Mouse (Mus musculus): ENCODE data around the gene C1ql1. TPM values are rescaled to one million over a fixed set of nuclear protein-coding genes. Genes with fewer than 3 reads are reported as not detected.

Gene C1ql1
- polyA plus RNA-seq, 1 experiment from 2014 or later = 3.9 TPM

DNA sequence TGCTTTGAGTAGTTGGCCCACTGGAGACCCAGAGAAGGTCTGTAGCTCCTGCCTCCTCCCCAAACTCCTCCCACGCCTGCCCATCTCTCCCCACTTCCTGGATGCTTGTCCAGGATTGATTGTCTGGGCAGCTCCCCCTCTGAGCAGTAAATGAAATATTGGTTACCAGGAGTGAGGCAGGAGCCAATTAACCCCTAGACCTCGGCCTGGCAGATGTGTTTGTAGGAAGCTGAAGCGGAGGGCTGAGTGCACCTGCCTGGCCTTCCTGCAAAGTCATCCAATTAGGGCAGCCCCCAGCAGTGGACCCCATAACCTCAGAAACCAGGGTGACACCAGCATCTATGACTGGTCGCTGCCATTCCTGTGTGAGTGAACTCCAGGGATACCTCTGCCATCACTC lies 10.2 kb downstream of the C1ql1 start:
- 34% methylated on average over 4 of the region's 4 CpGs for WGBS
- DNase-seq (ENCODE audit: low spot score) (no peak), ATAC-seq (replicated peaks; ENCODE audit: low FRiP score) (no peak)
- Histone ChIP-seq H3K4me2 (ENCODE audit: low read depth, low read length, severe bottlenecking) (no peak overlapping the region), H3K9me3 (ENCODE audit: control insufficient read depth, low read length) (no peaks in the 10 kb centered on the region), H3K4me1 (replicated peaks; ENCODE audit: control insufficient read depth, insufficient read depth, low read length) (peaks cover 4% of the 10 kb centered on the region; the same call in 1 of the 2 replicates), H3K27ac (ENCODE audit: low read depth, low read length) (no peak overlapping the region), H3K27me3 (ENCODE audit: control insufficient read depth, insufficient read depth, low read length) (no peaks in the 10 kb centered on the region; the same call in 1 of the 2 replicates), H3K9ac (ENCODE audit: low read length) (no peak overlapping the region), H3K36me3 (ENCODE audit: control insufficient read depth, insufficient read depth, low read length) (no peaks in the 10 kb centered on the region), H3K4me3 (ENCODE audit: low read depth, low read length) (no peak overlapping the region)

GRCm38 (mm10) chr11:102930672-102931071 lies 15.8 kb downstream of the C1ql1 start:
- peak; percentile 24 for DNase-seq (ENCODE audit: low spot score)
- no peak overlapping the region for H3K4me3 ChIP-seq (ENCODE audit: low read depth, low read length)

DNA sequence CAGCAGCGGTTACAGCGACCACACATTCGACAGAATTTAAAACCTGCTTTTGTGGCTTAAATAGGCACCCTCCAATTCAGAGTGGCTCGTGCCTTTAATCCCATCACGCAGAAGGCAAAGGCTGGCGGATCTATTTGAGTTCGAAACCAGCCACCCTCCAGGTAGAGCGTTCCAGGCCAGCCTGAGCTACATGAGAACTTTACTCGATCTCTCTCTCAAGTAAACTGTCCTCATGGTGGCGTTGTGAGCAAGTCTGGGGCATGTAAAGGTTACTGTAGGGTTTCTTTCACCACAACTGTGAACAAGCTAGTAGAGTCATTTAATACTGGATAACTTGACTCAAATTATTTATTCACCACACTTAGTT lies 21.2 kb downstream of the C1ql1 start:
- H3K9me3 ChIP-seq (ENCODE audit: control insufficient read depth, low read length) = no peaks in the 10 kb centered on the region
- H3K4me2 ChIP-seq (ENCODE audit: low read depth, low read length, severe bottlenecking) = peak overlapping the region; percentile 55
- no peak for DNase-seq (ENCODE audit: low spot score)
- under 1% methylated on average over 10 of the region's 10 CpGs for WGBS
- peak overlapping the region; percentile 95 for H3K27ac ChIP-seq (ENCODE audit: low read depth, low read length)
- H3K27me3 ChIP-seq (ENCODE audit: control insufficient read depth, insufficient read depth, low read length) = no peaks in the 10 kb centered on the region
- ATAC-seq (replicated peaks; ENCODE audit: low FRiP score) = peak; percentile 39
- H3K4me1 ChIP-seq (replicated peaks; ENCODE audit: control insufficient read depth, insufficient read depth, low read length) = 0 out of 2 replicates have a peak, but pooled peaks cover 4% of the 10 kb centered on the region
- peak overlapping the region; percentile 80 for H3K4me3 ChIP-seq (ENCODE audit: low read depth, low read length)
- H3K36me3 ChIP-seq (ENCODE audit: control insufficient read depth, insufficient read depth, low read length) = no peaks in the 10 kb centered on the region
- peak overlapping the region; percentile 89 for H3K9ac ChIP-seq (ENCODE audit: low read length)

More at GRCm38 (mm10) chr11:102930672-102931071, 15.8 kb downstream of the C1ql1 start:
- Histone ChIP-seq H3K9me3 (ENCODE audit: control insufficient read depth, low read length) (no peaks in the 10 kb centered on the region), H3K36me3 (ENCODE audit: control insufficient read depth, insufficient read depth, low read length) (no peaks in the 10 kb centered on the region), H3K4me1 (replicated peaks; ENCODE audit: control insufficient read depth, insufficient read depth, low read length) (no peaks in the 10 kb centered on the region), H3K27ac (ENCODE audit: low read depth, low read length) (no peak overlapping the region), H3K27me3 (ENCODE audit: control insufficient read depth, insufficient read depth, low read length) (no peaks in the 10 kb centered on the region), H3K9ac (ENCODE audit: low read length) (no peak overlapping the region), H3K4me2 (ENCODE audit: low read depth, low read length, severe bottlenecking) (no peak overlapping the region)
- no peak for ATAC-seq (replicated peaks; ENCODE audit: low FRiP score)
- WGBS = 92% methylated on average over 10 of the region's 10 CpGs

DNA sequence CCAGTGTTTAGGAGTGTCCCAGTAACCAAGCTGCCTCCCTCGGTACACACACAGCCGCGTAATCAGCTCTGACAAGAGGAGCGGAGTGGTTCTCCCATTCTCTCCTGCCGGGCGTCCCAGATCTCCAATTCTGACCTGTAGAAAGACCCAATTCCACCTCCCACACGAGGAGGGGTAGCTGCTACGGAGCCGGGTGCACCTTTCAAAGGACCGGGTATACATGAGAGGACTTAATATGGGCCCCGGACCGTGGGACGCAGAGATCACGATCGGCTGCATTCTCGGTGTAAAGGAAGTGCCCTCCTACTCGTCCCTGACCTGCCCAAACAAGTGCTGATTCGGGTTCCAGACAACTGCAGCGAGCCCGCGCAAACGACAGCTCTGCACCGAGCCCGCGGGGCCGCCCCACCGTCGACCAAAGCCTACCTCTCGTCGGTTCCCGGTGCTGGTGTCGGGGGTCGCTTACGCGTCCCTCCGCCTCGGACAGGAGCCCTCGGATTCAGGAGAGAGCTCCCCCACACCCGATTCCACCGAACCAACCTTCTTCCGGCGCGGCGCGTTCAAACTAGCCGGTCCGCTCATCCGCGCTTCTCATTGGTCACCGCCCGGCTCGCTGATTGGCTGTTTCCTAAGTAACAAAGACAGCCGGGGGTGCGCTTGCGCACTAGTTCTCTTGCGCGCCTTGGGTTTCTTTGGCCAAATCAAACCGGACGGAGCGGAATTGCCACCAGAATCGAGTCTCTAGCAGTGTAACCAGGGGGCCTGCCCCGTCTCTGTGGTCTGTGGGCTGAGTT lies 21.7 kb downstream of the C1ql1 start, which contains the start of gene Kif18b:
Kif18b (minus strand) TSS at position 568 of the 794 bp plus-strand sequence.
- Histone ChIP-seq H3K27ac (ENCODE audit: low read depth, low read length) (peak within 1 kb of the TSS; percentile 95), H3K4me3 (ENCODE audit: low read depth, low read length) (peak within 1 kb of the TSS; percentile 80), H3K9ac (ENCODE audit: low read length) (peak within 1 kb of the TSS; percentile 89), H3K4me2 (ENCODE audit: low read depth, low read length, severe bottlenecking) (peak within 1 kb of the TSS; percentile 55), H3K36me3 (ENCODE audit: control insufficient read depth, insufficient read depth, low read length) (no peaks in the 10 kb centered on the region), H3K4me1 (replicated peaks; ENCODE audit: control insufficient read depth, insufficient read depth, low read length) (0 out of 2 replicates have a peak, but pooled peaks cover 4% of the 10 kb centered on the region), H3K27me3 (ENCODE audit: control insufficient read depth, insufficient read depth, low read length) (no peaks in the 10 kb centered on the region), H3K9me3 (ENCODE audit: control insufficient read depth, low read length) (no peaks in the 10 kb centered on the region)
- DNase-seq (ENCODE audit: low spot score) (peak; percentile 98), ATAC-seq (replicated peaks; ENCODE audit: low FRiP score) (peak; percentile 92)
- under 1% methylated on average over 62 of the region's 62 CpGs for WGBS

DNA sequence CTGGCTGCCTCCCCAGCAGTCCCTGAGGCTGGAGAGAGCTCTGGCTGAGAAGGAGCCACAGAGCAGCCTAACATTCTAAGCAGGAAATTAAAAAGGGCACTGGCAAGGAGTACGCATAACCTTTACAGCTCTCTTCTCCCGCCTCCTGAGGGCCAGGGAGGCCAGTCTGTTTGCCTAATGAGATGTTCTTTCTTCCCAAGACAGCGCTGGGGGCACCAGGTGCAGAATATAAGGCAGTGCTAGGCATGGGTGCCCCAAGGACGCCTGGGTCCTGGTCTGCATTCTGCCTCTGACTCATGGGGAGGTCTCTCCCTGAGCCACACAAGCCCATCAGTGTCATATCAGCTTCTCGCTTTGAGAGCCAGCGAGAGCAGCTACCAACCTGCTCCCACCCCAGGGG lies 25.0 kb downstream of the C1ql1 start:
- H3K4me2 ChIP-seq (ENCODE audit: low read depth, low read length, severe bottlenecking) = no peak overlapping the region
- H3K9ac ChIP-seq (ENCODE audit: low read length) = peak overlapping the region; percentile 6; the same call in 1 of the 2 replicates
- H3K36me3 ChIP-seq (ENCODE audit: control insufficient read depth, insufficient read depth, low read length) = no peaks in the 10 kb centered on the region
- H3K4me1 ChIP-seq (replicated peaks; ENCODE audit: control insufficient read depth, insufficient read depth, low read length) = 0 out of 2 replicates have a peak, but pooled peaks cover 4% of the 10 kb centered on the region
- 87% methylated on average over 6 of the region's 6 CpGs for WGBS
- H3K9me3 ChIP-seq (ENCODE audit: control insufficient read depth, low read length) = no peaks in the 10 kb centered on the region
- H3K27ac ChIP-seq (ENCODE audit: low read depth, low read length) = no peak overlapping the region
- no peak overlapping the region for H3K4me3 ChIP-seq (ENCODE audit: low read depth, low read length)
- ATAC-seq (replicated peaks; ENCODE audit: low FRiP score) = no peak
- peak; percentile 38 for DNase-seq (ENCODE audit: low spot score)
- H3K27me3 ChIP-seq (ENCODE audit: control insufficient read depth, insufficient read depth, low read length) = no peaks in the 10 kb centered on the region

DNA sequence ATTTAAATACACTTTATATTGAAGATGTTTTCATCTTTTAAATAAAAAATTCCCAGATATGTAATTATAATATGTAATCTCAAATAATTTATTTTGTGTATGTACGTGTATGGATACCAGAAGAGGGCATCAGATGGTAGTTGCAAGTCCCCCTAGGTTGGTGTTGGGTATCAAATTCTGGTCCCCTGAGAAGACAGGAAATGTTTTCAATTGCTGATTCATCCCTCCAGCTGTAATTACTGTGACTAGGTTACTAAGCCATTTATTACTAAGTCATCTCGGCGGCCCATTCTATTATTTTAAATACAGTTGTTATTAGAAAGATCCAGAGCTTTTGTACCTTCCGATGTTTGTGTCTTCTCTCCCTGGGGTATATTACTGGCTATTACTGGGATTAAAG lies 28.4 kb downstream of the C1ql1 start:
- DNase-seq (ENCODE audit: low spot score) (no peak), ATAC-seq (replicated peaks; ENCODE audit: low FRiP score) (no peak)
- 0 out of 2 replicates have a peak, but pooled peaks cover 2% of the 10 kb centered on the region for H3K4me1 ChIP-seq (replicated peaks; ENCODE audit: control insufficient read depth, insufficient read depth, low read length)
- H3K27me3 ChIP-seq (ENCODE audit: control insufficient read depth, insufficient read depth, low read length) = no peaks in the 10 kb centered on the region
- no peak overlapping the region for H3K4me3 ChIP-seq (ENCODE audit: low read depth, low read length)
- 94% methylated on average over 4 of the region's 4 CpGs for WGBS
- no peak overlapping the region for H3K4me2 ChIP-seq (ENCODE audit: low read depth, low read length, severe bottlenecking)
- H3K9me3 ChIP-seq (ENCODE audit: control insufficient read depth, low read length) = no peaks in the 10 kb centered on the region
- H3K9ac ChIP-seq (ENCODE audit: low read length) = no peak overlapping the region
- H3K36me3 ChIP-seq (ENCODE audit: control insufficient read depth, insufficient read depth, low read length) = peaks cover 14% of the 10 kb centered on the region
- H3K27ac ChIP-seq (ENCODE audit: low read depth, low read length) = no peak overlapping the region

- DNase-seq (ENCODE audit: low spot score) (no peak), ATAC-seq (replicated peaks; ENCODE audit: low FRiP score) (no peak)
- Histone ChIP-seq H3K27ac (ENCODE audit: low read depth, low read length) (no peak overlapping the region), H3K9me3 (ENCODE audit: control insufficient read depth, low read length) (no peaks in the 10 kb centered on the region), H3K9ac (ENCODE audit: low read length) (no peak overlapping the region), H3K36me3 (ENCODE audit: control insufficient read depth, insufficient read depth, low read length) (peaks cover 15% of the 10 kb centered on the region), H3K4me1 (replicated peaks; ENCODE audit: control insufficient read depth, insufficient read depth, low read length) (no peaks in the 10 kb centered on the region), H3K27me3 (ENCODE audit: control insufficient read depth, insufficient read depth, low read length) (no peaks in the 10 kb centered on the region), H3K4me2 (ENCODE audit: low read depth, low read length, severe bottlenecking) (no peak overlapping the region), H3K4me3 (ENCODE audit: low read depth, low read length) (no peak overlapping the region)
- 93% methylated on average over 9 of the region's 9 CpGs for WGBS
Observed at GRCm38 (mm10) chr11:102915380-102915779, 31.1 kb downstream of the C1ql1 start.

- no peak overlapping the region for H3K4me2 ChIP-seq (ENCODE audit: low read depth, low read length, severe bottlenecking)
- H3K9me3 ChIP-seq (ENCODE audit: control insufficient read depth, low read length) = no peaks in the 10 kb centered on the region
- 84% methylated on average over 7 of the region's 7 CpGs for WGBS
- no peak for ATAC-seq (replicated peaks; ENCODE audit: low FRiP score)
- H3K9ac ChIP-seq (ENCODE audit: low read length) = no peak overlapping the region
- no peak overlapping the region for H3K27ac ChIP-seq (ENCODE audit: low read depth, low read length)
- peak; percentile 35 for DNase-seq (ENCODE audit: low spot score)
- no peak overlapping the region for H3K4me3 ChIP-seq (ENCODE audit: low read depth, low read length)
- H3K4me1 ChIP-seq (replicated peaks; ENCODE audit: control insufficient read depth, insufficient read depth, low read length) = no peaks in the 10 kb centered on the region
- no peaks in the 10 kb centered on the region for H3K27me3 ChIP-seq (ENCODE audit: control insufficient read depth, insufficient read depth, low read length)
- H3K36me3 ChIP-seq (ENCODE audit: control insufficient read depth, insufficient read depth, low read length) = peaks cover 32% of the 10 kb centered on the region
Observed at GRCm38 (mm10) chr11:102911376-102911775, 35.1 kb downstream of the C1ql1 start.
